Mouse (Mus musculus) cerebellum, adult 2 months (tissue): ENCODE measurements around the gene Tmem63c.

Source experiments
- CTCF ChIP-seq: fragments of 200-500 bp; IDR thresholded peaks from 2 replicates; pipeline ENCODE4 v1.5.1; 2011; ENCODE audit warnings: low read depth, mild to moderate bottlenecking, control low read depth, low read length, moderate library complexity, borderline replicate concordance; ENCODE audit not compliant: insufficient read depth
- POLR2A ChIP-seq: fragments of 200-500 bp; IDR thresholded peaks from 2 replicates; pipeline ENCODE4 v1.6.1; 2011; ENCODE audit warnings: low read length, control low read depth, borderline replicate concordance; ENCODE audit not compliant: insufficient read depth

GRCm38 (mm10) chr12:86986562-86986961 is 34.6 kb upstream of the Tmem63c start:
- TF ChIP-seq CTCF = no peak
- TF ChIP-seq POLR2A = no peak
